Mouse (Mus musculus): Measurements from ENCODE around the gene Spsb1.

Spsb1 gene

GRCm38 (mm10) chr4:149986671-149987417, 32.0 kb upstream of the Spsb1 start:
- in situ Hi-C loops (cut with MboI, MseI): no loop called here

DNA sequence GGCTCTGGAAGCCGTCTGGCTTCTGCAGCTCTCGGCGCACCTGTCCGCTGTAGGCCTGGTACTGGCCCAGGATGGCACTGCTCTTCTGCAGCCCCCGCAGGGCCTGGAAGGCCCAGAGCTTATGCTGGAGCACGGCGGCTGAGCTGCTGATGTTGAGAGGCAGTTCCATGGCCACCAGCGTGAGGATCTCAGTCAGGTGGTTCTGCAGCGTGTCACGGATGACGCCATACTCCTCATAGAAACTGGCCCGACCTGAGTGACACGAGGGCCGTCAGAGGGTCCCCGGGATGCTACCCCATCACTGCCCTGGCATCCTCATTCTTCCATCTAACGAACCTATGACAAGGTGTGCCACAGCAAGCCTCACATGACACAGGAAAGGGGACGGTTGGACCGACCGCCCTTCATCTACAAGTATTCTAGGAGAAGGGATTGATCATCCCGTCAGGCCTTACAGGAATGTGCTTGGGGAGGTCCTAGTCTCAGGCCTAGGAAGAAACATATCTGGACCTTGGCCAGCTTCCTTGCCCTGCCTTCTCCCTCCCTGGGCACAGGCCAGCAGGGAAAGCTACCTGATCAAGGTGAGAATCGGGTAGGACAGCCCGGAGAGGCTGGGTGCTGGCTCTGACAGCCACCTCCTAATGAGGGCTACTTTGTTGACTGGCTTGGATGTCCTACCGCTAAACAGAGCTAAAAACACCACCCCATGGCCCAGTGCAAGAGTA, 29.2 kb upstream of the Spsb1 start:
- in situ Hi-C loops (cut with MboI, MseI): loop anchor here in 1 of 2 experiments (5.0 kb wide), 1 partner anchor 182 kb away; no protein-coding TSS in a partner anchor

- in situ Hi-C loops (cut with MboI, MseI): loop anchor here in 1 of 2 experiments (5.0 kb wide), 1 partner anchor 180 kb away; no protein-coding TSS in a partner anchor
These were observed 27.3 kb upstream of the Spsb1 start for GRCm38 (mm10) chr4:149982154-149982553.

- in situ Hi-C loops (cut with MboI, MseI): loop anchor here in 1 of 2 experiments (5.0 kb wide), 1 partner anchor 178 kb away; no protein-coding TSS in a partner anchor
These were observed 25.0 kb upstream of the Spsb1 start for GRCm38 (mm10) chr4:149979819-149980308.

GRCm38 (mm10) chr4:149978820-149979219, 24.0 kb upstream of the Spsb1 start:
- in situ Hi-C loops (cut with MboI, MseI): no loop called here

- in situ Hi-C loops (cut with MboI, MseI): no loop called here
These were observed 23.1 kb upstream of the Spsb1 start for GRCm38 (mm10) chr4:149977801-149978544.

DNA sequence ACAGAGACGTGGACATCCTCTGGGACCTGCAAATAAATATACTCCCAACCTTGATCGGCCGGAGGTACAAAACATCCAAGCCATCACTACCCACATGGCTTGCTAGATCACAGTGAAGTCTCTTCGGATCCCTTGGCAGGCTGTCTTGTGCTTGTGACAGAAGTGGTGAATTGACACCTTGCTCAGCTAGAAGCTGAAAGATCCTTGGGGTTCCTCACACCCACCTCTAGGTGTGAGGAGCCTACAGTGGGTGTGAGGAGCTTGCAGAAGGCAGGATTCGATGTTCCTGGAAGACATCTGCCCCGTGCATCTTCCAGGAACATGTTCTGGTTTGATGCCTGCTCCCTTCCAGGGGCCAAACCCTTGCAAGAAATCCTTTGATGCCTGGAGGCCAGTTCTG, 22.3 kb upstream of the Spsb1 start:
- in situ Hi-C loops (cut with MboI, MseI): no loop called here

- in situ Hi-C loops (cut with MboI, MseI): no loop called here
These were observed 20.9 kb upstream of the Spsb1 start for GRCm38 (mm10) chr4:149975730-149976254.

GRCm38 (mm10) chr4:149975291-149975690, 20.4 kb upstream of the Spsb1 start:
- in situ Hi-C loops (cut with MboI, MseI): no loop called here

- in situ Hi-C loops (cut with MboI, MseI): no loop called here
These were observed 16.6 kb upstream of the Spsb1 start for GRCm38 (mm10) chr4:149971393-149971792.

DNA sequence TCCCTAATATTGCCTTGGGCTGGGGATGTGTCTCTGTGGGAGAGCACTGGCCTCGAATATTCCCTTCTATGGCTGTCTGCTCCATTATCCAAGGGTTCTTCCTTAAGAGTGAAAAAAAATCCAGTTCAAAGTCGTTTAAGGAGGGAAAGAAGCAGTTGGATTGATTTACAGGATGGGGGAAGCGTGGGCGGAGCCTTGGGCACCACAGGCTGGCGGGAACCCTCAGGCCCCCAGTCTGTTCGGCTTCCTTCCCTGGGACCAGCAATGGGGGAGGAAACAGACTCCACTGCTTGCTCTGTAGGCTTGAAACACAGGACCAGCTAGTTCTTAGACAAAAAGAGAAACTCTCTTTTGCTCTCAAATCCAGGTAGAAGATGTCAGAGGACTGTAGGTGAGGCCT, 13.7 kb upstream of the Spsb1 start:
- in situ Hi-C loops (cut with MboI, MseI): loop anchor here in 1 of 2 experiments (10.0 kb wide), 1 partner anchor 134 kb away; no protein-coding TSS in a partner anchor

GRCm38 (mm10) chr4:149966963-149967362, 12.1 kb upstream of the Spsb1 start:
- in situ Hi-C loops (cut with MboI, MseI): loop anchor here in 1 of 2 experiments (10.0 kb wide), 1 partner anchor 132 kb away; no protein-coding TSS in a partner anchor

- in situ Hi-C loops (cut with MboI, MseI): loop anchor here in 1 of 2 experiments (10.0 kb wide), 1 partner anchor 131 kb away; no protein-coding TSS in a partner anchor
These were observed 11.4 kb upstream of the Spsb1 start for GRCm38 (mm10) chr4:149966252-149966651.

GRCm38 (mm10) chr4:149965672-149966071, 10.8 kb upstream of the Spsb1 start:
- in situ Hi-C loops (cut with MboI, MseI): loop anchor here in 1 of 2 experiments (10.0 kb wide), 1 partner anchor 131 kb away; no protein-coding TSS in a partner anchor

DNA sequence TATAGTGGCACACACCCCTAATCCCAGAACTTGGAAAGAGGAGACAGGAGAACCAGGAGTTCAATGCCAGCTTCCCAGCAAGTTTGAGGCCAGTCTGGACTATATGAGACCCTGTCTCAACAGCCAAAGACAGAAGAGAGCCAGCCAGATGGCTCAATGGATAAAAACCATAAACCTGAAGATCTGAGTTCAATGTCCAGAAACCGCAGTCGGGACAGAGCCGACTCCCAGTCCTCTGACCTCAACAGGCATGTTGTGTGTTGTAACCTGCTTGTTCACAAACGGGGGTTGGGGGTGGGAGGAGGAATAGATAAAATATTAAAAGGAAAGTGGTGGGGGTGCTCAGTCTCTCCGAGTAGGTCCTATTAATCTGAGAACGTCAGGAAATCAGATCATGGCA, 10.4 kb upstream of the Spsb1 start:
- in situ Hi-C loops (cut with MboI, MseI): loop anchor here in 1 of 2 experiments (10.0 kb wide), 1 partner anchor 130 kb away; no protein-coding TSS in a partner anchor

DNA sequence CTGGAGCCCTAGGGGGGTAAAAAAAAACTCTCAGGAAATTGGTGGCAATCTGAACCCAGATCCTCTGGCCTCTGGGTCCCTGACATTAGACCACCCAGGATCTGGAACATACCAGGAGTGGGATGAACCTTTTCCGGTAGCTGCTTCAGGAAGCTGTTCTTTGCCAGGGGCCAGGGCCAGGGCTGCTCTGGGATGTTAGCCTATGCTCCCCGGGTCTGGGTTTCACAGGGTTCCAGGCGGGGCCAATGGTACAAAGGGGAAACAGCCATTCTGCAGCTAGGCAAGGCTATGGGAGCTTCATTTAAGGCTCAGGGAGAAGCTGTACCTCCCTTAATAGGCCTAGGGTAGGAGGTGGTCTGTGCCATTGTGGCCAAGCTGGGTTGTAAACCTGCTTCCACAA, 9.9 kb upstream of the Spsb1 start:
- in situ Hi-C loops (cut with MboI, MseI): loop anchor here in 1 of 2 experiments (10.0 kb wide), 1 partner anchor 130 kb away; no protein-coding TSS in a partner anchor

- in situ Hi-C loops (cut with MboI, MseI): loop anchor here in 1 of 2 experiments (10.0 kb wide), 1 partner anchor 129 kb away; no protein-coding TSS in a partner anchor
These were observed 9.4 kb upstream of the Spsb1 start for GRCm38 (mm10) chr4:149964285-149964684.

- in situ Hi-C loops (cut with MboI, MseI): loop anchor here in 1 of 2 experiments (10.0 kb wide), 1 partner anchor 126 kb away; no protein-coding TSS in a partner anchor
These were observed 5.5 kb upstream of the Spsb1 start for GRCm38 (mm10) chr4:149960391-149960790.

- in situ Hi-C loops (cut with MboI, MseI): loop anchor here (5.0 to 10.0 kb wide), 3 partner anchors 123 to 158 kb away; no protein-coding TSS in a partner anchor
These were observed 5.0 kb upstream of the Spsb1 start for GRCm38 (mm10) chr4:149959816-149960215.

- in situ Hi-C loops (cut with MboI, MseI): loop anchor here in 1 of 2 experiments (5.0 kb wide), 2 partner anchors 121 to 156 kb away; no protein-coding TSS in a partner anchor
These were observed 3.7 kb upstream of the Spsb1 start for GRCm38 (mm10) chr4:149958566-149958965.

Measured in T-helper 17 cell (primary cell).